Mouse (Mus musculus): ENCODE results near the gene B3gnt2. TPM values are rescaled to one million over a fixed set of nuclear protein-coding genes. Genes with fewer than 3 reads are reported as not detected.

Gene B3gnt2
- polyA plus RNA-seq, 1 experiment = 9.7 TPM

DNA sequence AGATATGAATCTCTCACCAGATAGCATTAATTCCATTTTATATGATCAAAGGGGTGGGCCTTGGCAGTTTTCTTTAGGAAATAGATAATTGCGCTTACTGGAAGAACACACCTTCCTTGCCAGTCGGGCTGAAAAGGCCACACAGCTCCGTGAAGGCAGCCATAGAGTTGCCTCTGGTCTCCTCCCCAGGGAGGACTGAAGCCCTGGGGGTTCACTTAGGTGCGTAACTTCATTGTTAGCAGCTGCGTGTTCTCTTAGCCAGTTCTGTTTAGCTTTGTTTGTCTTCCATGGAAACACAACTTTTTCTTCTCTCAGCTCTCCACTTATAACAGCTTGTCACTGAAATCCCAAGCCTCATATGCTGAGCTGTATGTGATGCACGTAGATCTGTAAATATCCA, 31.7 kb upstream of the B3gnt2 start:
- WGBS = 56% methylated on average over 6 of the region's 6 CpGs
- Histone ChIP-seq H3K27ac (ENCODE audit: insufficient read depth, low read depth, low read length) (no peak overlapping the region), H3K27me3 (ENCODE audit: control insufficient read depth, insufficient read depth, low read length) (no peaks in the 10 kb centered on the region), H3K36me3 (ENCODE audit: control insufficient read depth, insufficient read depth, low read length) (no peaks in the 10 kb centered on the region), H3K4me3 (ENCODE audit: low read depth, low read length) (no peak overlapping the region), H3K4me1 (ENCODE audit: control insufficient read depth, insufficient read depth, insufficient read length, low read length) (peaks cover 4% of the 10 kb centered on the region)
- TF ChIP-seq POLR2A (IDR thresholded peaks at IDR 0.05; ENCODE audit: low read depth, low read length) (no peak), CTCF (IDR thresholded peaks at IDR 0.05; ENCODE audit: extremely low read depth, insufficient read length, insufficient replicate concordance, low read depth, low read length) (no peak)

DNA sequence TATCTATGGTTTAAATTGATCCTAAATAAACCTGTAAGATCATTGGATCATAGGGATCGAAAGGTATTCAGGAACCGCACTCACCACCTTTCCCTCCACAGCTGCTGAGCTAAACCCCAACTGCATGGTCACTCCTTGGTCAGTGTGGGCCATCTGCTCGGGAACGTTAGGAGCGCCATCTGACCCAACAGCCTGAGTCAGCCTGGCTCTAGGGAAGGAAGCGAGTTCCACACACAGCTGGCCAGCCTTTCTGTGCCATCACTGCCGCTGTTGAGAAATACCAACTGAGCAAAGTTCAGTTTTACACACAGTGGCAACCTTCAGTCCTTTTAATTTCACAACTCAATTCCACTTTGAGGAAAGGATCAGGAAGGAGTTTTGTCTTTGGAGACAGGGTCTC, 31.1 kb upstream of the B3gnt2 start:
- Histone ChIP-seq H3K27me3 (ENCODE audit: control insufficient read depth, insufficient read depth, low read length) (no peaks in the 10 kb centered on the region), H3K36me3 (ENCODE audit: control insufficient read depth, insufficient read depth, low read length) (no peaks in the 10 kb centered on the region), H3K4me1 (ENCODE audit: control insufficient read depth, insufficient read depth, insufficient read length, low read length) (peaks cover 4% of the 10 kb centered on the region), H3K27ac (ENCODE audit: insufficient read depth, low read depth, low read length) (peak overlapping the region; percentile 51; the same call in 1 of the 2 replicates), H3K4me3 (ENCODE audit: low read depth, low read length) (no peak overlapping the region)
- 48% methylated on average over 7 of the region's 7 CpGs for WGBS
- TF ChIP-seq CTCF (IDR thresholded peaks at IDR 0.05; ENCODE audit: extremely low read depth, insufficient read length, insufficient replicate concordance, low read depth, low read length) = no peak
- TF ChIP-seq POLR2A (IDR thresholded peaks at IDR 0.05; ENCODE audit: low read depth, low read length) = no peak

- no peak overlapping the region for H3K4me3 ChIP-seq (ENCODE audit: low read depth, low read length)
- H3K27me3 ChIP-seq (ENCODE audit: control insufficient read depth, insufficient read depth, low read length) = no peaks in the 10 kb centered on the region
- no peak for TF ChIP-seq POLR2A (IDR thresholded peaks at IDR 0.05; ENCODE audit: low read depth, low read length)
- no peak for TF ChIP-seq CTCF (IDR thresholded peaks at IDR 0.05; ENCODE audit: extremely low read depth, insufficient read length, insufficient replicate concordance, low read depth, low read length)
- no peak overlapping the region for H3K27ac ChIP-seq (ENCODE audit: insufficient read depth, low read depth, low read length)
- peaks cover 4% of the 10 kb centered on the region for H3K4me1 ChIP-seq (ENCODE audit: control insufficient read depth, insufficient read depth, insufficient read length, low read length)
- H3K36me3 ChIP-seq (ENCODE audit: control insufficient read depth, insufficient read depth, low read length) = no peaks in the 10 kb centered on the region
- WGBS = 82% methylated on average over 9 of the region's 9 CpGs
These were observed 30.5 kb upstream of the B3gnt2 start for GRCm38 (mm10) chr11:22891242-22891641.

GRCm38 (mm10) chr11:22889224-22889623, 28.5 kb upstream of the B3gnt2 start:
- no peak for TF ChIP-seq CTCF (IDR thresholded peaks at IDR 0.05; ENCODE audit: extremely low read depth, insufficient read length, insufficient replicate concordance, low read depth, low read length)
- TF ChIP-seq POLR2A (IDR thresholded peaks at IDR 0.05; ENCODE audit: low read depth, low read length) = no peak
- H3K27ac ChIP-seq (ENCODE audit: insufficient read depth, low read depth, low read length) = no peak overlapping the region
- over 99% methylated on average over 3 of the region's 3 CpGs for WGBS
- H3K4me3 ChIP-seq (ENCODE audit: low read depth, low read length) = no peak overlapping the region
- no peaks in the 10 kb centered on the region for H3K36me3 ChIP-seq (ENCODE audit: control insufficient read depth, insufficient read depth, low read length)
- H3K27me3 ChIP-seq (ENCODE audit: control insufficient read depth, insufficient read depth, low read length) = no peaks in the 10 kb centered on the region
- peaks cover 7% of the 10 kb centered on the region for H3K4me1 ChIP-seq (ENCODE audit: control insufficient read depth, insufficient read depth, insufficient read length, low read length)

DNA sequence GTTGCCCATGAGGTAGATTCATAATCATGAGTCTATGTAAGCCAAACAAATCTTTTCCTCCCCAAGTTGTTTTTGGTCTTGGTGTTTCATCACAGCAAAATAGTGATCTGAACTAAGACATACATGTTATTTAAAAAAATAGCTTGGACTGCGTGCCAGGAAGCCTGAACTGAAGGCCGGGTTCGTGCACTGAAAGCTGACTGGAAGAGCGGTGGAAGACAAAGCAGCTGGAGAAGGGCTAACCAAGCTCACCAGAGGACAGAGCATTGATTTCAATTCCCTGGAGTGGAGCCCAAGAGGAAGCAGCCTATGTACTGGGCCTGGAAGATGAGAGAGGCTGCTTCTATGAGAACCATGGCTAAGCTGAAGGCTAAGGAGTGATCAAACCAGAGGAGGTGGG, 26.2 kb upstream of the B3gnt2 start:
- Histone ChIP-seq H3K27me3 (ENCODE audit: control insufficient read depth, insufficient read depth, low read length) (no peaks in the 10 kb centered on the region), H3K27ac (ENCODE audit: insufficient read depth, low read depth, low read length) (no peak overlapping the region), H3K36me3 (ENCODE audit: control insufficient read depth, insufficient read depth, low read length) (no peaks in the 10 kb centered on the region), H3K4me1 (ENCODE audit: control insufficient read depth, insufficient read depth, insufficient read length, low read length) (peaks cover 12% of the 10 kb centered on the region), H3K4me3 (ENCODE audit: low read depth, low read length) (no peak overlapping the region)
- TF ChIP-seq CTCF (IDR thresholded peaks at IDR 0.05; ENCODE audit: extremely low read depth, insufficient read length, insufficient replicate concordance, low read depth, low read length) (no peak), POLR2A (IDR thresholded peaks at IDR 0.05; ENCODE audit: low read depth, low read length) (no peak)
- WGBS = 82% methylated on average over 4 of the region's 4 CpGs

DNA sequence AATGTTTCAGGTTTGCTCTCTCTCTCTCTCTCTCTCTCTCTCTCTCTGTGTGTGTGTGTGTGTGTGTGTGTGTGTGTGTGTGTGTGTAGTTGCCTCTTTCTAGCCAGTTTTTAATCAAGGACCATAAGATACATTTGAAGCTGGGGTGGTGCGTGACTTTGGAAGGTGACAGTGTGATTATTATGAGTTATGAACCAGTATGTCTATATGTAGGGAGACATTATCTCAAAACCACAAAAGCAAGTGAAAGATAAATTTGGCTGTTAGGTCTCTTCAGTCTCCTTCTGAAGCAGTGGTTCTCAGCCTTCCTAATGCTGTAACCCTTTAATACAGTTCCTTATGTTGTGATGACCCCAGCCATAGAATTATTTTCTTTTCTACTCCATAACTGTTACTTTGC, 24.6 kb upstream of the B3gnt2 start:
- Histone ChIP-seq H3K4me3 (ENCODE audit: low read depth, low read length) (no peak overlapping the region), H3K4me1 (ENCODE audit: control insufficient read depth, insufficient read depth, insufficient read length, low read length) (peaks cover 14% of the 10 kb centered on the region; the same call in 1 of the 2 replicates), H3K27me3 (ENCODE audit: control insufficient read depth, insufficient read depth, low read length) (no peaks in the 10 kb centered on the region), H3K27ac (ENCODE audit: insufficient read depth, low read depth, low read length) (no peak overlapping the region), H3K36me3 (ENCODE audit: control insufficient read depth, insufficient read depth, low read length) (no peaks in the 10 kb centered on the region)
- WGBS = 100% methylated on average over 1 of the region's 1 CpGs
- TF ChIP-seq POLR2A (IDR thresholded peaks at IDR 0.05; ENCODE audit: low read depth, low read length) = no peak
- TF ChIP-seq CTCF (IDR thresholded peaks at IDR 0.05; ENCODE audit: extremely low read depth, insufficient read length, insufficient replicate concordance, low read depth, low read length) = no peak

- 28% methylated on average over 2 of the region's 2 CpGs for WGBS
- no peak overlapping the region for H3K4me3 ChIP-seq (ENCODE audit: low read depth, low read length)
- H3K4me1 ChIP-seq (ENCODE audit: control insufficient read depth, insufficient read depth, insufficient read length, low read length) = peaks cover 14% of the 10 kb centered on the region; the same call in 1 of the 2 replicates
- H3K27ac ChIP-seq (ENCODE audit: insufficient read depth, low read depth, low read length) = peak overlapping the region; percentile 77
- no peak for TF ChIP-seq POLR2A (IDR thresholded peaks at IDR 0.05; ENCODE audit: low read depth, low read length)
- TF ChIP-seq CTCF (IDR thresholded peaks at IDR 0.05; ENCODE audit: extremely low read depth, insufficient read length, insufficient replicate concordance, low read depth, low read length) = no peak
- H3K36me3 ChIP-seq (ENCODE audit: control insufficient read depth, insufficient read depth, low read length) = no peaks in the 10 kb centered on the region
- H3K27me3 ChIP-seq (ENCODE audit: control insufficient read depth, insufficient read depth, low read length) = no peaks in the 10 kb centered on the region
These were observed 22.9 kb upstream of the B3gnt2 start for GRCm38 (mm10) chr11:22883676-22884075.

Measured in small intestine, adult 2 months (tissue).